Mouse (Mus musculus) ovary, postnatal 14 days (tissue): ENCODE measurements around the gene Zmiz1.

Source experiments
- DNase-seq: peaks from one replicate; pipeline ENCODE4 v3.0.0; 2022; ENCODE audit warnings: low spot score

Zmiz1 gene

DNA sequence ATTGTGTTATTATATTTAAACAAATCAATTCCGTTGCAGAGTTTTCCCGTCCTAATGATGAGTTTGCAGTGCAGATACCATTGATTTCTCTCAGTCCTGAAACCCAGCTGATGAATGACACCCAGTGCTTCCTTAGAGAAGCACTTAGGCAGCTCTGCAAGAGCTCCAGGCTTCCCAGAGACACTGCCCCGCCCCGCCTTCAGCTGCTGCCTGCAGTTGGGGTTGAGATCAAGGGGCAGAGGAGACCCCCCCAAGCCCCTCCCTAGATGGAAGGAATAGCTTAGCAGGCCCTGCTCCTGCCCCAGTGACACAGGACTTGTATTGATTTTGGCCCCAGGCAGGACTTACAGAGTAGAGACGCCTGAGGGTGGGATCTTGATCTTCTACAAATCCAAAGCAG is 53.0 kb downstream of the Zmiz1 start:
- no peak for DNase-seq

DNA sequence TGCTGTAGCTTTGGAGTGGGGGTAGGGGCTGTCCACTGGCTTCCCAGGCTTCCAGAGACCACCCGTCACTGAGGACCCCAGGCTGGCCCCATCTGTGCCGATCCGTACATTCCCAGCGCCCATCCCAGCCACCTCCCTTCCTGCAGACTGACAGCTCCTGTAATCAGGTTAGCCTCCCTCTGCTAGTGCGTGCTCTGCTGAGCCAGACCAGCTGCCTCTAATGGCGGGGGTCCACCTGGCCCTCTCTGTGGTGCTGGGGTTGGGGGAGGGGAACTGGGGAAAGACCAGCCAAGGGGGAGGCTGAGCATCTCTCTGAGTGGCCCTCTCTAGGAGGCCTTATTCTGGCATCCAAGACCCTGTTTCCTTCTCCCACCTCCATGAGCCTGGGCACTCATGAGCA is 53.8 kb downstream of the Zmiz1 start:
- no peak for DNase-seq

DNA sequence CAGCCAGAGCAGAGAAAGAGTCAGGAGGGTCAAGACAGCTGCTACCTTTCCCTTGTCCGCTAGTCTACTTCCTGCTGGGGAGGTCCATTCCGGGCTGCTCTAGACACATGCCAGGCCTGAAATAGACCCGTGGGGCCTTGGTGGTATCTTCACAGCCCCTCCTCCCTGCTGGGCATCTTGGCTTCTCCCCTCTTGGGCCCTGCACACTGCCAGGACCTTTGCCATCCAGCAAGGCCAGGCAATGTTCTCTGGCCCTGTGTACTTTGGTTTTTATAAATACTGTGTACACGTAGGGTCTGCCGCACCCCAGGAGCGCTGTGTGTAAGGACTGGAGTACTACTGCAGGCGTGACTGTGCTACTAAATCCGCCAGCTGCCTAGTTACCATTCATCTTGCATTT is 54.5 kb downstream of the Zmiz1 start:
- no peak for DNase-seq

DNA sequence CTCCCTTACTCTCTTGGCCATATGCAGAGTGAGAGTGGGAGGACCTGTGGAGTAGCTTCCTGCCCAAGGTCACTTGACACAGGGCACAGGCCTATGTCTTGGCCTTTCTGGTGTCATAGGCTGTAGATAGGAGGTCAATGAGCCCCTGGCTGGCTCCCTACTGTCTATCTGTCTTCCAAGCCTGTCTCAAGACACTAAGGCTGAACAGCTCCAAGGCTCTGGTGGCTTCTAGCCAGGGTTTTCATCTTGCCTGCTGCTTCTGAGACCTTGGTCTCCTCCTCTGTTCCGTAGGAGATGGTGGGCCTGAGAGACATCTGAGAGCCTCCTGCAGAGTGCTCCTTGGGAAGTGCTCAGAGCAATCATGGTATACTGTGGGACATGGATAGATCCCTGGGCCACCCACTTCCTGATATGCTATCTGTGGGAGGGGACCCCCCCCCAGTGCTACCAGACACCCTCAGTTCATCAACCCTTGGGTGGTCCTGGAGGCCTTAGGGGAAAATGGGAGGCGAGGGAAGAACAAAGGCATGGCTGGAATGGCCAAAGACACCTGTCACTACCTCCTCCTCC is 56.0 kb downstream of the Zmiz1 start:
- DNase-seq = no peak

DNA sequence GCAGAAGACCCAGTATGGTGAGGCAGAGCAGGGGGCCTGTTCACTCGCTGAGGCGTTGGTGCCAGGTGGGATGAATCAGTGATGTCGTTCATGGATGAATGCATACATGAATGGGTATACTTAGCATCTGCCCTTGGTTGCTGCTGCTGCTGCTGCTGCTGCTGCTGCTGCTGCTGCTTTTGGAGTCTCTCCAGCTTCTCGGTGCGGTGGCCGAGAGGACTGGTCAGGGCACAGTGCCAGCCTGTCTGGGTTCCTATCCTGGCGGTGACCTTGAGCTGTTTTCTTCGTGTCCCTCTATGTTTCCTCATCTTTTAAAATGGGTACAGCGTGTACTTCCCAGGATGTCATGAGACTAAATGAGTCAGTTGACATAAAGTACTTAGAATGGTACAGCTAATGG is 56.9 kb downstream of the Zmiz1 start:
- DNase-seq = no peak

DNA sequence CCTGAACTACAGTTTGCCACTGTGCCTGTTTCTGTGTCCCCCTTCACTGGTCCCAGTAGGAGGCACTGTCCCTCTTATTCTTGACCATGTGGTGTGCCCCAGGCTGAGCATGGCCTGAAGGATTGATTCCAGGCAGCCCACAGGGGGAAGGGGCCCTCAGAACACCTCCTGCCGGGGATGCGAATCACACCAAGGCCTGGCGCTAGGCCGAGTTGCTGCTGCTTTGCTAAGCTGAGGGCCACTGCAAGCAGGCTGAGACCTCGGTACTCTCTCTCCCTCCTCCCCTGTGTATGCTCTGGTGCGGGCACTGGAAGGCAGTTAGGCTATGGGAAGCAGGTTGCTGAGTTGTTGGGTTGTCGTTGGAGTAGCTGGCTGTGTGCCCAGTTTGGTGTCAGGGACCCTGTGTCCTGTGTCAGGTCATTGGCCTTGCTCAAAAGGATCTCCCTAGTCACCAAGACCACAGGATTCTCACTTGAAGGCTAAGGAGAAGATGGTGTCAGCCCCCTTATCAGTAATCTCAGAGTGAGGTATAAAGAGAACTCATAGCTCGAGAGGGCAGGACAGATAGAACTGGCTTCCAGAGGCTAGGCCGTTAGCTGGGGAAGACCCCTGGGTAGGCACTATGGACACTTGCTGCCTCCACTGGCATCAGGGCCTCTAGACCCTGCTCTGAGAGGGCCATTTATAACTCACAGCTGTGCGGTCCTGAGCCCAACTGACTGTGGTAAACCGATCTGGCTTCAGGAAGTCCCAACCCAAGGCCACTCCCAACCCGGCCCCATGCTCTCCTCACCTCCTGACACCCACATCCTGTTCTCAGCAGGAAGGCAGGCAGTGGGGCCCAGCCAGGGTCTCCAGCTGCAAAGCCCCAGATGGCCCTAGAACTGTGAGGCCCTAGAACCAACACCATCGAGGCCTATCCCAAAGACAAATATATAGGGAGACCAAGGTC is 57.9 kb downstream of the Zmiz1 start:
- DNase-seq = no peak

DNA sequence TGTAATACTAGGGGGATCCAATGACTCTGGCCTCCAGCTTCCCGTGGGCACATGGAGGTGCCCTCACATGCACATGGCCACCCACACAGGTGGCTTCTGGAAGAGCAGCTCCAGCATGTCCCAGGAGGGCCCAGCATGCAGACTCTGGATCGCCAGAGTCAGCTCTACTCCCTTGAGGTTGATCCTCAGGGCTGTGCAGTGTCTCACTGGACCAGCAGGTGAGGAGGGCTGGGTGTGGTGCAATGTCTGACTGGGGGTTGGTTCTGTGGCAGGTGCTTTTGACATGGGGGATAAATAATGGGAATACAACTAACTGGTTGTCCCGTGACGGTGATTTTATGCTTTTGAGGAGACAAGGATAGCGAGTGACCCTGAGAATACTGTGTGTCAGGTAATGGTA is 59.7 kb downstream of the Zmiz1 start:
- no peak for DNase-seq

DNA sequence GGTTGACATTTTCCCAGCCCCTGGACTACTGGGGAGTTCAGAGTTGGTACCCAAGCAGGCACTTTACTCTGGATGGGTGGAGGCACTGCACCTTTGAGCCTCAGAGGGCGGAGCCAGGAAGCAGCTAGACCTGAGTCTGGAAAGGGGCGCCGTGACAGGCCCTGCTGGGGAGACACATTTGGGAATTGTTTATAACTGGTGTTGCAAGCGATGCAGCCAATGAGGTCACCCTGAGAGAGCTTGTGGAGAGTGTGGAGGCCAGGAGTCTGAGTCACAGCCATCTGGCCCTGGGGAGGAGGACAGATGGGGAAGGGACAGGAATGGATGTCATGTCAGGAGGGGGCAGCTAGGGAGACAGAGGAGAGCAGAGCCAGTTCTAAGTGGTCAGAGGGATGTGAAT is 60.7 kb downstream of the Zmiz1 start:
- no peak for DNase-seq

DNA sequence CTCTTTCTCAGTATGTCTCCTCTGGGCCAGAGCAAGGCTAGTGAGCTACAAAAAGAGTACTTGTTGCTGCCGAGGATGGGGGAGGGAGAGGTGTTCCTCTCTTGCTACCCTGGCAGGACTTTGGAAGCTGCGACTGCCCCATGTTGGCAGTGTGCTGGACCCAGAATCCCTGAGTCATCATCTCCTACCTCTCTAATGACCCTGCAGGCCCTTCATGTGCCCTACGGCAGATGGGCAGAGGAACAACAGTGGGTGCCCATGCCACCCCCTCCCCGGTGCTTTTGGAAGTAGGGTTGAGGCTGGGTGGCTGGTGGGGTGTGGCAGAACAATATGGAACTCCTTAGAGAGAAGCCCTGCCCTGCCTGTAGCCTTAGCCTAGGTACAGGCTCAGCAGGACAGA is 61.6 kb downstream of the Zmiz1 start:
- no peak for DNase-seq

DNA sequence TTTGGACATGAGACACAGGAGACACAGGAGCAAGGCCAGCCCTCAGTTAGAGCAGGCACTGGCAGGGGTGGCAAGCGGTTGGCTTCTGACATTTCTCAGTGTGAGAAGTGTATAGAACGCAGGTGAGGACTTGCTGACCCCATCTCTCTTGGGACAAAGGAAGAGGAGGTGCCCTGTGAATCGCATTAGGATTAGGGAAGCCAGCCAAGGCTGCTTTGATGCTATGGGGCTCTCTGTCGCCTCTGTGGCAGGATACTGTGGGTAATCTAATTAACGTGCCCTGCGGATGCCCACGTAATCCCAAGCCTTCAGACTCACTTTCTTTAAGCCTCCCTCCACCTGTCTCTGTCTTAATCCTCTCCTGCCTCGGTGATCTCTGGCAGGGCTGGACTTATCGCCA is 62.0 kb downstream of the Zmiz1 start:
- DNase-seq = no peak

DNA sequence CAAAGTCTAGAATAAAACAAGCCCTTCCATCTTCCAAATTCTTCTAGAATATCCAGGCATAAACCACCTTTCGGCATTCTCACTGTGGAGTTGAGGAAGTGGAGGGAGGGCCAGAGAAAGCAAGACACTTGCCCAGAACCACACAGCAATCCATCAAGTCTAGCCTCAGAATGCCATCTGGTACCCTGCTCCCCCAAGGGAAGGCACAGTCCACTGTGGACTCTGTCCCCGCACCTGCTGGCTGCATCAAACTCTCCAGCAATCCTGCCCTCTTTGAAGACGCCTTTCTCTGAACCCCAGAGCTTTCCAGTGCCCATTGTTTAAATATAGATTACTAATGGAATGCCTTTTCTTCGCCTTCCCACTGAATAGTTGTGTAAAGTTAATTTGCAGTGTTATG is 62.5 kb downstream of the Zmiz1 start:
- no peak for DNase-seq

DNA sequence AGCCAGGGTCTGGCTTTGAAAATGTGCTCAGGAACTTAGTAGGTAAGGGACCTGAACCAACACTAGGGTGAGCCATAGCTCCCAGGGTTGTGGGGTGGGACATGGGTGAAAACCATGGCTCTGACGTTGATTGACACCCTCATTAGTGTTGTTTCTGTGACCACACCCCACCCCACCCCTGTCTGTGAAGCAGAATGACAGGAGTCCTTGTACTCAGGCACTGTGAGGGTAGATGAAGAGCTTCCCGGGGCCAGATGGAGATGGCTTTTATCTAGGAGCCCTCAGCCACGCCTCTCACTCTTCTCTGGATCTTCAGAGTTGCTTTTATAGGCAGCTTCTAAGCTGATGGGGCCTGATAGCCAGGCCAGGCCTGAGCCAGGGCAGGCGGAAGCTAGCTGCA is 63.4 kb downstream of the Zmiz1 start:
- no peak for DNase-seq

DNA sequence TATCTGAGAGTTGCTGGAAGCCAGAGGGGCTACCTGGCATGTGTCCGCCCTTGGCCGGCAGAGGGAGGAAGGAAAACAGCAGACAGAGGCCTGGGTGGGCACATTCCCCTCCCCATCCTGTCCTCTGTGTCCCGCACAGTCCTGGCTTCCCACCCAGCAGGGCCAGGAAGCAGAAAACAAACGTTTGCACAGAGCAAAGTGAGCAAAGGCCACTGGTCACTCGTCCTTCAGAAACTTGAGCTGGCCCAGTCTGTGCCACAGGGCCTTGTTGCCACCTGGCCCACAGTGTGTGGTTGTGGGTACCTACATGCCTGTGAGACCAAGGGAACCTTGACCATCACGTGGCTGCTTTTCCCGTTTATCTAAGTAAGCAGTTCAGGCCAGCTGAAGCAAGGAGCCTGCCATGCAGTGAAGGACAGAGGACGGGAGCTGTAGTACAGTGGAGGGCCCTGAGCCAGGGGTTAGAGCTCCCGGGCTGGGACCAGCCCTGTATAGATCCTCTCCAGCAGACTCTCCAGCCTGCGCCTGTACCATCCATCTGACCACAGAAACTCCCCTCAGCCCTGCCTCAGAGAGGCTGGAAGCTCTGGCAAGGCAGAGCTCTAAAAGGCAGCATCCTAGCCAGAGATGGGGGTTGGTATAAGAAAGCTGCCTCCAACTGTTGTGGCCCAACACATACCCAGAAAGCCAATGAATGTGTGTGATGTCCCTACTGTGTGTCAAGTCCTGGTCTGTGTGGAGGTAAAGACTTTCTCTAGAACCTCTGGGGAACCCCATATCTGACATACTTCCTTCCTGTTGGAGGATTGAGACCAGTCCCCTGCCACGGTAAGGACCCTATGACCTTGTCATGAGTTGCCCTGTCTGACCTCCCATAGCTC is 64.5 kb downstream of the Zmiz1 start:
- no peak for DNase-seq

DNA sequence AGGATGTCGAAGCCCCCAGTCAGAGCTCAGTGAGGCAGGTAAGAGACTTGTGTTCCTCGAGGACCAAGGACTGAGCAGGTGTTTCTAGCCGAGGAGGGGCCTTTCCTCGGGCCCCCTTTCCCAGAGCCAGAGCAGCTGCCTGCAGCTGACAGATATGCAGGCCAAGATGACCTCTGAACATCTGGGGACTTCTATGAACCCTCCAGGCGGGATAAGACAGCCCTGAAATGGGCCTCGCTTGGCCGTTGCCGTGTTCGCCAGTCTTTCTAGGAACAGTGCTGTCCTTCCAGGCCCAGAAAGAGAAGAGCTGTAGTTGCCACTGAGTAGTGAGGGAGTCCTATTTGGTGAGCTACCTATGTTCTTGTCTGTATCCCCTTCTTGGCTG is 65.1 kb downstream of the Zmiz1 start:
- no peak for DNase-seq

DNA sequence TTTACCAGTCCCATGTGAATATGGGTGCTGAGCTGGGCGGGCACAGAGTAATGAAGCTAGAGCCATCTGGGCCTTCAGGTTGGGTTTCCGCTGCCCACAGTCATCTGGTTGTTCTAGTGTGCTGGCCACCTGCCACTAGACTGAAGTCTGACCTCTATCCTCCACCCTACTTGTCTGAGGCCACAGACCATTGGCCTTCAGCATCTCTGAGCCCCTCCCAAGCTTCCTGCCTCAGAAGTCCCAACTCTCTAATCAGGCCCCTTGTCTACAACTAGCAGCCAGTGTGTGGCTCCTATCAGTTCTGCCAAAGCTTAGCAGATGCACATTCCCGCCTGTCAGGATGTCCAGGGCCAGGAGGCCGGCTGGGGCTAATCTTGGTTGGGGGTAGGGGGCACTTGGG is 65.9 kb downstream of the Zmiz1 start:
- DNase-seq = no peak

DNA sequence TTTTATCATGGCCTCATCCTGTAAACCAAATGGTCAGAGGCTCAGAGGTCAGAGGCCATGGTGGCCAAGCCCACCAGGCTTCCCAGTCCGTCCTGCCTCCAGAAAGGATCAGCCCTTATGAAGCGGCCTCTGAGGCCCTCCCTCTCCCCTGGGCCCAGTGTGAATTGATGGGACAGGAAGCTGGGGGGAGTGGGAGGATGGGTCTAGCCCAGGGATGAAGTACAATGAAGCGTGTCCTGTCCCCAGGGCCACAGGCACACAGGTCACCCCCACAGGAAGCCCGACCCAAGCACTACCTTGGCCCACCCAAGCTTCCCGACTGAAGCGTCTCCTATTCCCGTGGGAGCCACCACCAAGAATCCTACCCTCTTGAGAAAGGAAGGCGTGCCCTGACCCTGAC is 66.7 kb downstream of the Zmiz1 start:
- no peak for DNase-seq

DNA sequence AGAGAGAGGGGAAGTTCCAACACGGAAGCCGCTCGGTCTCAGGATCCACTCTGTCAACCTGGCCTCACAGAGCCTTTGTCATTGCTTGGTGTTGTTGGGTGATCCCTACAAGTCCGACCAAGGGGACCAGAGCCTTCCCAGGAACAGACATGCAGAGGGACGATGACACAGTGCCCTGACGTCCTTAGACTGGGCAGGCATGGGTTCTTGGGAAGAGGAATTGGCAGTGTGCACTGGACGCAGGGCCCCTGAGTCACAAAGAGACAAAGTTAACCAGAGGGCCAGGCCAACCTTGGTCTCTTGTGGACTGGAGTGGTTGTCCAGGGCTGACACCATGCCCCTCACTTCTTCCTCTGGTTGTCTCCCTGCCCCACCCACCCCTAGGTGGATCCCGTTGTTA is 67.9 kb downstream of the Zmiz1 start:
- DNase-seq = no peak

DNA sequence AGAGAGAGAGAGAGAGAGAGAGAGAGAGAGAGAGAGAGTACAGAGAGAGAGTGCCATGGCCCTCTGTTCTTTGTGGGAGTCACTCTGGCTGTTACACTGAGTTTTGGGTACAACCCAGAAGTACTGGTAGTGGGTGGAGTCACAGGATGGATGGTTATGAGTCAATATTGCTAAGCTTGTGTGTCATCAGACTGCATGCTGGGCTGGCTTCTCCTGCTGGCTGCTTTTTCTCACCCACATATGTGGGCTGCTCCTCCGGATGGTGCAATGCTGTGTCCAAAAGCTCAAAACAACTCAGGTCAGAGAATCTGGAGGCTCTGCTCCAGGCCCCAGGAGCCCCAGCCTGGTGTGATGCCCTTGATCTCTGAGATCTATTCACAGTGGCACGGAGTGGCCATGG is 68.3 kb downstream of the Zmiz1 start:
- DNase-seq = no peak

DNA sequence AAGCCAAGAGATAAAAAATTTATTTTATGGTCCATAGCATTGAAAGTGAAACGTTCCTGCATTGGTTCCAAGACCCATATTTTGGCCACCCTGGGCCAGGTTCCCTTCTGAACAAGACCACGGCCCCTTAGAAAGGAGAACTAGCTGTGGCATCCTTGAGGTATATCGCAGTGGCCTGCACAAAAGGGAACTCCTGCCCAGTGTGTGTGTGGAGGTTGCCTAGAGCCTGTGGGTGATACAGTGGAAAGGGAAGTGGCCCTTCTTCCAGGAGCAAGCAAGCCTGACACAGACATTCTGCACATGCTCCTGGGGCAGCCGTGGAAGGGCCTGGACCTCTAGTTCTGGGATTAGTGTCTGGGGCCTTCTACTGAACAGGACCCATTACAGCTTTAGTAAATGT is 71.4 kb downstream of the Zmiz1 start:
- DNase-seq = no peak

DNA sequence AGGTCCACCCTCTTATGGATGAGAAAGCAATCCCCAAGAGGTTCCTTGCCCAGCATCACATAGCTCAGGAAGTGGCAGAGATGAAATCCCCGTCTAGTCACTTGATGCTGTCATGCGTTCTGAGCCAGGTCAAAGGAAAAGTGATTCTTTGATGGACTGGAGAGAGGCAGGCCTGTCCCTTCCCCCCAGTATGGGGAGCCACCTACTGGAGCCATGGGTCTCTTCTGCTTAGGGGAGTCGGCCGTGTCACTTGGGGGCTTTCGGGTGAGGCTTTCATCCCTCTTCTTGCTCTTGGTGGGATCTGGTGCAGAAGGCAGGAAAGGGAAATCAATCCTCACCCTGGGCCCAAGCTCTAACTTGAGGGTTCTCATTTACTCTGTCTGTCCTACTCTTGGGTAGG is 71.8 kb downstream of the Zmiz1 start:
- DNase-seq = no peak

DNA sequence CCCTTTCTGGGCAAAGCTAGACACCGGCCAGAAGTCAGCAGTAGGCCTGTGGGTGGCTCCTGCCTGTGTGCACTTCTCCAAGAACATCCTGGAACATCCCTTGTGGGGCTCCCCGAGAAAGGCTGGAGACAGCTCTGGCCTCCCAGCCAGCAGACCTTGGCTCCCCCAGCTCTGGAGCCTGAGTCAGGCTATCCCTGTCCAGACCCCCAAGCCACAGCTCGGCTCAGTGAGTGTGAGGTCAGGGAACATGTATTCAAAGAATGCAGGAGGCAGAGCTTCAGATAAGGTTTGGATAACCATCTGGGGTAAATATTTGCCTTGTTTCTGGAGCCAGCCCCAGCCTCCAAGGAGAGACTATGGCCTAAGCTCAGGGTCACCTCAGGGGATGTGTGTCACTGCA is 74.0 kb downstream of the Zmiz1 start:
- DNase-seq = no peak

DNA sequence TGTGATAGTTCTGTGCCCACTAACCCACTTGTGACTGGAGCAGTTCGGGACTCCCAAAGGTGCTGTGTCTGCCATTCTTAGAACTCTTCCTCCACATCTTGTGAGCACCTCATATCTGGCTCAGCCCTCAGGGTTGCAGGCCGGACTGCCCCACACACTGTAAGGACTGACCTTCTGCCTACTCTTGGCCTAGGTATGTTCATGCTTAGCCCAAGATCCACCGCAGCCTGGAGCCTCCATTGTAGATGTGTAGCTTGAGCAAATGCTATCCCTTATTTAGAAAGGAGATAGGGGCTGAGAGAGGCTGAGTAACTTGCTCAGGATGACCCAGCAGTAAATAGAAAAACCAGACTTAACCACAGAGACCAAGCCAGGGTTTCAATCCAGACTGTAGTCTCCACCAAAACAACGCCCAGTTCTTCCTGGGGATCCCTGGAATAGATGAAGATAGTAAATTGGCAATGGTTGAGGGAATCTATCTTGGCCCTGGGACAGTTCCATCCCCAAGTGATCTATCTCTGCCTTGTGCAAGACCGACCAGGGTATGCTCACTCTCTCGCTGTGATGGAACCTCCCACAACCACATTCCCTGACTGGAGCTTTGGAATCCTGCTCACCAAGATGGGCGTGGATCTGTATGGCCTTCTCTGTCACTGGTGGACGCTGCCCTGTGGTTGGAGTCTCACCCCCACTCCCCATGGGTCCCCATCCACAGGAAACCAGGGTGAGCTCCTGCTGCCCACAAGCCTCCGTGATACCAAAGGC is 74.8 kb downstream of the Zmiz1 start:
- no peak for DNase-seq
